Mouse (Mus musculus) forebrain, embryonic 16.5 days (tissue): Measurements from ENCODE around the gene Uap1l1. TPM values are rescaled to one million over a fixed set of nuclear protein-coding genes. Genes with fewer than 3 reads are reported as not detected.

Experiments used
- polyA plus RNA-seq: library from polyadenylated mRNA; unstranded; fragments of >200 nt; fragmentation: Nextera tagmentation; extraction: Ambion mirVana; gene quantifications from 2 replicates; pipeline ENCODE4 v1.2.1, GENCODE M21; 2015

Gene Uap1l1
- polyA plus RNA-seq, 1 experiment from 2014 or later = 3.3 TPM

Other genes starting within 250 kb of the Uap1l1 start
- 15.8 and 22.0 TPM in 2 replicates for gene Nrarp, start 184.9 kb downstream of the Uap1l1 start, polyA plus RNA-seq
- 0.85 and 1.6 TPM in 2 replicates for gene Tor4a, start 168.8 kb downstream of the Uap1l1 start, polyA plus RNA-seq
- gene Nelfb, start 154.2 kb downstream of the Uap1l1 start, polyA plus RNA-seq = 91.7 and 101 TPM in 2 replicates
- gene Stpg3, start 151.0 kb downstream of the Uap1l1 start, polyA plus RNA-seq = not detected in 2 replicates
- gene Fam166a, start 146.9 kb downstream of the Uap1l1 start, polyA plus RNA-seq = not detected in 2 replicates
- gene Tubb4b, start 141.0 kb downstream of the Uap1l1 start, polyA plus RNA-seq = 394 TPM in 2 replicates
- not detected in 2 replicates for gene Slc34a3, start 131.3 kb downstream of the Uap1l1 start, polyA plus RNA-seq
- not detected in 2 replicates for gene Rnf224, start 128.9 kb downstream of the Uap1l1 start, polyA plus RNA-seq
- 91.6 and 106 TPM in 2 replicates for gene Rnf208, start 123.4 kb downstream of the Uap1l1 start, polyA plus RNA-seq
- gene Cysrt1, start 123.2 kb downstream of the Uap1l1 start, polyA plus RNA-seq = 0.33 TPM in 1 of 2 replicates, not detected in the other
- gene AL732309.1, start 118.8 kb downstream of the Uap1l1 start, polyA plus RNA-seq = 5.8 and 9.0 TPM in 2 replicates
- gene Tmem203, start 110.2 kb downstream of the Uap1l1 start, polyA plus RNA-seq = 16.0 and 16.2 TPM in 2 replicates
- 14.8 and 16.4 TPM in 2 replicates for gene Tprn, start 103.1 kb downstream of the Uap1l1 start, polyA plus RNA-seq
- 199 and 204 TPM in 2 replicates for gene Ssna1, start 93.2 kb downstream of the Uap1l1 start, polyA plus RNA-seq
- gene Anapc2, start 93.2 kb downstream of the Uap1l1 start, polyA plus RNA-seq = 150 and 159 TPM in 2 replicates
- not detected in 2 replicates for gene Tmem210, start 77.5 kb downstream of the Uap1l1 start, polyA plus RNA-seq
- 0.21 TPM in 1 of 2 replicates, not detected in the other for gene Lrrc26, start 75.8 kb downstream of the Uap1l1 start, polyA plus RNA-seq
- 19.0 and 29.4 TPM in 2 replicates for gene Grin1, start 46.5 kb downstream of the Uap1l1 start, polyA plus RNA-seq
- gene Man1b1, start 33.3 kb downstream of the Uap1l1 start, polyA plus RNA-seq = 50.6 and 54.6 TPM in 2 replicates
- 21.5 and 26.9 TPM in 2 replicates for gene Dpp7, start 9.3 kb downstream of the Uap1l1 start, polyA plus RNA-seq
- gene Sapcd2, start 6.6 kb upstream of the Uap1l1 start, polyA plus RNA-seq = 23.8 and 29.9 TPM in 2 replicates
- gene Entpd2, start 30.2 kb upstream of the Uap1l1 start, polyA plus RNA-seq = 5.2 and 6.2 TPM in 2 replicates
- gene Npdc1, start 33.7 kb upstream of the Uap1l1 start, polyA plus RNA-seq = 384 and 515 TPM in 2 replicates
- gene Fut7, start 57.6 kb upstream of the Uap1l1 start, polyA plus RNA-seq = 0.31 TPM in 1 of 2 replicates, not detected in the other
- gene Abca2, start 63.0 kb upstream of the Uap1l1 start, polyA plus RNA-seq = 12.2 and 14.9 TPM in 2 replicates
- 2.4 and 4.6 TPM in 2 replicates for gene Clic3, start 91.2 kb upstream of the Uap1l1 start, polyA plus RNA-seq
- gene Paxx, start 95.4 kb upstream of the Uap1l1 start, polyA plus RNA-seq = 89.2 and 108 TPM in 2 replicates
- 212 and 217 TPM in 2 replicates for gene Ptgds, start 104.4 kb upstream of the Uap1l1 start, polyA plus RNA-seq
- not detected in 2 replicates for gene Lcn12, start 128.2 kb upstream of the Uap1l1 start, polyA plus RNA-seq
- 133 and 156 TPM in 2 replicates for gene Fbxw5, start 135.1 kb upstream of the Uap1l1 start, polyA plus RNA-seq
- gene C8g, start 136.0 kb upstream of the Uap1l1 start, polyA plus RNA-seq = 4.4 and 4.5 TPM in 2 replicates
- 26.8 and 29.5 TPM in 2 replicates for gene Traf2, start 181.3 kb upstream of the Uap1l1 start, polyA plus RNA-seq
- gene Edf1, start 192.2 kb upstream of the Uap1l1 start, polyA plus RNA-seq = 327 and 359 TPM in 2 replicates
- 1.0 and 2.8 TPM in 2 replicates for gene Mamdc4, start 209.2 kb upstream of the Uap1l1 start, polyA plus RNA-seq
- 141 and 145 TPM in 2 replicates for gene Phpt1, start 209.5 kb upstream of the Uap1l1 start, polyA plus RNA-seq
- gene Ajm1, start 216.1 kb upstream of the Uap1l1 start, polyA plus RNA-seq = 5.8 and 7.7 TPM in 2 replicates
- 67.5 and 73.6 TPM in 2 replicates for gene Rabl6, start 242.8 kb upstream of the Uap1l1 start, polyA plus RNA-seq